Mouse (Mus musculus) brain, embryonic 14.5 days (tissue): ENCODE results near the gene Gpbp1l1.

Experiments
- CTCF ChIP-seq: fragments of 200-500 bp; IDR thresholded peaks from 2 replicates; pipeline ENCODE4 v1.5.1; 2012; ENCODE audit warnings: inconsistent platforms, mild to moderate bottlenecking, moderate library complexity, borderline replicate concordance; ENCODE audit not compliant: insufficient read depth, insufficient read length; ENCODE audit errors: extremely low read depth
- POLR2A ChIP-seq: fragments of 200-500 bp; IDR thresholded peaks from 2 replicates; pipeline ENCODE4 v1.6.1; 2012; ENCODE audit warnings: mild to moderate bottlenecking, inconsistent platforms, borderline replicate concordance; ENCODE audit not compliant: poor library complexity, insufficient read depth, insufficient read length, severe bottlenecking; ENCODE audit errors: extremely low read depth

GRCm38 (mm10) chr4:116553035-116553434, 4.4 kb upstream of the Gpbp1l1 start:
- TF ChIP-seq CTCF: no peak
- no peak for TF ChIP-seq POLR2A
